Mouse (Mus musculus): Measurements from ENCODE around the gene Kank3.
"Not testable (repeated sequence)": the region's sequence is repeated elsewhere in the genome, so short reads cannot be mapped to it uniquely, and the experiment has no call there.

DNA sequence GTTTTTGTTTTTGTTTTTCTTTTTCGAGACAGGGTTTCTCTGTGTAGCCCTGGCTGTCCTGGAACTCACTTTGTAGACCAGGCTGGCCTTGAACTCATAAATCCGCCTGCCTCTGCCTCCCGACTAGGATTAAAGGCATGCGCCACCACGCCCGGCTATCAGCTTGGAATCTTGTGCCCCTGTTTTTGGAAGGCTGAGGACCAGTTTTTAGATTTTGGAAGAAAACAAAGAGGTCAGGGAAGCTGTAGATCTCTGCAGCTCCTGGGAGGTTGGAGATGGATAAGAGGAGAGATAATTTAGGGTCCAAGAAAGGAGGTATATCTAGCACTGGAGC, 14.6 kb downstream of the Kank3 start:
- TF ChIP-seq CTCF, EP300 (IDR thresholded peaks at IDR 0.05; ENCODE audit: low read depth): not testable (repeated sequence)

Measured in liver, postnatal 0 days (tissue).